Mouse (Mus musculus) left cerebral cortex, postnatal 14 days (tissue): ENCODE measurements around the gene Cfap61. TPM values are rescaled to one million over a fixed set of nuclear protein-coding genes. Genes with fewer than 3 reads are reported as not detected.

Experiments
- DNase-seq, 2 experiments: peaks; one replicate each; pipeline ENCODE4 v3.0.0; 2021 to 2022; ENCODE audit warnings: low spot score in 2 of 2, mixed read lengths in 1 of 2
- intact Hi-C: fragments of 180-260 bp; cut with DNase I; formaldehyde crosslinking; loops from one replicate; pipeline ENCODE4 v1.15.1; 2025
- total RNA-seq, 2 experiments: library from RNA; stranded (reverse); gene quantifications; 2 replicates each; pipeline ENCODE4 v1.2.3; 2021

The Cfap61 gene
- total RNA-seq, 2 experiments from 2014 or later: 3.0 to 7.5 TPM

- intact Hi-C loops: no loop called here
- no peak for DNase-seq
Measured at GRCm38 (mm10) chr2:146117191-146117914, 182.8 kb downstream of the Cfap61 start.

GRCm38 (mm10) chr2:146117915-146118403, 183.4 kb downstream of the Cfap61 start:
- DNase-seq: no peak

GRCm38 (mm10) chr2:146121551-146121950, 187.0 kb downstream of the Cfap61 start:
- DNase-seq: no peak
- intact Hi-C loops: no loop called here

More at GRCm38 (mm10) chr2:146117915-146118403, 183.4 kb downstream of the Cfap61 start:
- intact Hi-C loops: no loop called here

- no peak for DNase-seq
- intact Hi-C loops: no loop called here
Measured at GRCm38 (mm10) chr2:146125129-146125528, 190.5 kb downstream of the Cfap61 start.

- no peak for DNase-seq
- intact Hi-C loops: no loop called here
Measured at GRCm38 (mm10) chr2:146128622-146129021, 194.0 kb downstream of the Cfap61 start.

- intact Hi-C loops: no loop called here
- DNase-seq: no peak
Measured at GRCm38 (mm10) chr2:146130514-146130913, 195.9 kb downstream of the Cfap61 start.

- DNase-seq: no peak
- intact Hi-C loops: no loop called here
Measured at GRCm38 (mm10) chr2:146134275-146134674, 199.7 kb downstream of the Cfap61 start.

GRCm38 (mm10) chr2:146140711-146141110, 206.1 kb downstream of the Cfap61 start:
- DNase-seq: no peak
- intact Hi-C loops: no loop called here

GRCm38 (mm10) chr2:146147306-146147705, 212.7 kb downstream of the Cfap61 start:
- DNase-seq: no peak
- intact Hi-C loops: no loop called here

GRCm38 (mm10) chr2:146147801-146148200, 213.2 kb downstream of the Cfap61 start:
- intact Hi-C loops: no loop called here
- no peak for DNase-seq

GRCm38 (mm10) chr2:146149206-146149974, 214.8 kb downstream of the Cfap61 start:
- no peak for DNase-seq
- intact Hi-C loops: no loop called here

GRCm38 (mm10) chr2:146168017-146168803, 233.6 kb downstream of the Cfap61 start:
- no peak for DNase-seq
- intact Hi-C loops: no loop called here

GRCm38 (mm10) chr2:146169492-146169891, 234.9 kb downstream of the Cfap61 start:
- intact Hi-C loops: no loop called here
- DNase-seq: no peak

- intact Hi-C loops: no loop called here
Measured at GRCm38 (mm10) chr2:146172106-146172505, 237.5 kb downstream of the Cfap61 start.

GRCm38 (mm10) chr2:146174173-146174572, 239.6 kb downstream of the Cfap61 start:
- intact Hi-C loops: no loop called here
- DNase-seq: peak; percentile 54 to 80

More at GRCm38 (mm10) chr2:146172106-146172505, 237.5 kb downstream of the Cfap61 start:
- no peak for DNase-seq

- no peak for DNase-seq
- intact Hi-C loops: no loop called here
Measured at GRCm38 (mm10) chr2:146178718-146179117, 244.1 kb downstream of the Cfap61 start.

- intact Hi-C loops: no loop called here
- DNase-seq: no peak
Measured at GRCm38 (mm10) chr2:146183830-146184793, 249.5 kb downstream of the Cfap61 start.

GRCm38 (mm10) chr2:146196126-146196525, 261.5 kb downstream of the Cfap61 start:
- no peak for DNase-seq
- intact Hi-C loops: no loop called here

GRCm38 (mm10) chr2:146197947-146198346, 263.4 kb downstream of the Cfap61 start:
- no peak for DNase-seq
- intact Hi-C loops: no loop called here
